8 mouse cellular contexts compared by ENCODE assay signal in the genomic region with DNA sequence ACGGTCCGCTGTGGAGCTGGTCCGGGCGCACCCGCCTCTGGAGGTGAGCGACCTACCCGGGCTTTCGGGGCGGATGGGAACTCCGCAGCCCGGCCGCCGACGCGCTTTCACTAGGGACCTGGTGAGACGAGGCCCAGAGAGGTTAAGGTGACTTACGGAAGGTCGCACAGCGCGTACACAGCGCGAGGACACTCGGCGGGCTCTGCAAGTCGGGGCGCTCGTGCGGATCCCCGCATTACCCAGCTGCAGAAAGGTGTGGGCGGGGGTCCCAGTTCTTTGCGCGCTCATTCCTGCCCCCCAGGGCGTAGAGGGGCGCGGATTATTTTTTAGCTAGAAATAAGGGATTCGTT. TPM values are rescaled to one million over a fixed set of nuclear protein-coding genes. Genes with fewer than 3 reads are reported as not detected.
DNase-seq lines count a peak whose midpoint lies in the region; ATAC-seq lines count a peak whose summit lies in the region.

No protein-coding gene starts in this region.

- peak; percentile 31 for ATAC-seq in heart, embryonic 14.5 days (ENCODE audit: insufficient number of reproducible peaks, insufficient read depth, low FRiP score, low read depth)
- ATAC-seq in forebrain, embryonic 15.5 days (replicated peaks), result no peak

- H3K27me3 ChIP-seq in heart, embryonic 14.5 days (ENCODE audit: control insufficient read depth, insufficient read depth, low read length), result no peaks in the 10 kb centered on the region
- H3K27me3 ChIP-seq in forebrain, embryonic 15.5 days, result no peaks in the 10 kb centered on the region

- no peaks in the 10 kb centered on the region for H3K9me3 ChIP-seq in heart, embryonic 14.5 days (ENCODE audit: control insufficient read depth, low read length)
- no peaks in the 10 kb centered on the region for H3K9me3 ChIP-seq in forebrain, embryonic 15.5 days

- H3K27ac ChIP-seq in heart, embryonic 14.5 days (replicated peaks in 1 of 2; ENCODE audit: control insufficient read depth in 1 of 2, insufficient read depth in 1 of 2, low read depth in 2 of 2, low read length in 2 of 2), result peak overlapping the region; percentile 52 to 98
- peak overlapping the region; percentile 98 for H3K27ac ChIP-seq in forebrain, embryonic 15.5 days (replicated peaks)
- H3K27ac ChIP-seq in macrophage, result peak overlapping the region; percentile 27; the same call in 1 of the 2 replicates

- H3K4me3 ChIP-seq in heart, embryonic 14.5 days (ENCODE audit: control insufficient read depth in 1 of 2, insufficient read depth in 1 of 2, low read depth in 1 of 2, low read length in 2 of 2), result peak overlapping the region; percentile 71 to 73
- H3K4me3 ChIP-seq in forebrain, embryonic 15.5 days, result peak overlapping the region; percentile 78
- H3K4me3 ChIP-seq in macrophage (ENCODE audit: inconsistent target), result peak overlapping the region; percentile 72

- H3K4me1 ChIP-seq in heart, embryonic 14.5 days (ENCODE audit: control insufficient read depth in 2 of 2, insufficient read depth in 2 of 2, low read length in 2 of 2), result peaks cover 0 to 14% of the 10 kb centered on the region in 2 experiments; a peak in 3 of 4 replicates
- H3K4me1 ChIP-seq in forebrain, embryonic 15.5 days, result peaks cover 20% of the 10 kb centered on the region

- no peak for DNase-seq in heart, adult 8-10 months (ENCODE audit: low spot score)
- peak; percentile 44 for DNase-seq in ES-CJ7 (ENCODE audit: low read depth, low spot score)
- no peak for DNase-seq in embryo, embryonic 9.5 days (ENCODE audit: extremely low spot score)
- no peak for DNase-seq in spleen, adult 18-20 months
- no peak for DNase-seq in adrenal gland, adult 2 months

- peak overlapping the region; percentile 66 for H3K4me2 ChIP-seq in heart, embryonic 14.5 days (ENCODE audit: low read length)
- peak overlapping the region; percentile 67 for H3K4me2 ChIP-seq in forebrain, embryonic 15.5 days (replicated peaks)

- H3K79me2 ChIP-seq in macrophage (ENCODE audit: inconsistent target), result peaks cover 47% of the 10 kb centered on the region; the same call in 1 of the 2 replicates

- H3K9ac ChIP-seq in heart, embryonic 14.5 days (ENCODE audit: low read length), result peak overlapping the region; percentile 84
- H3K9ac ChIP-seq in forebrain, embryonic 15.5 days (replicated peaks), result peak overlapping the region; percentile 85

- H3K36me3 ChIP-seq in heart, embryonic 14.5 days (ENCODE audit: control insufficient read depth, insufficient read depth, low read length), result peaks cover 25% of the 10 kb centered on the region
- peaks cover 20% of the 10 kb centered on the region for H3K36me3 ChIP-seq in forebrain, embryonic 15.5 days
- peaks cover 4% of the 10 kb centered on the region; the same call in 1 of the 2 replicates for H3K36me3 ChIP-seq in macrophage (ENCODE audit: inconsistent target)

- WGBS in heart, embryonic 14.5 days, result under 1% methylated on average over 36 of the region's 36 CpGs
- under 1% methylated on average over 36 of the region's 36 CpGs for WGBS in forebrain, embryonic 15.5 days
- 0% methylated on average over 36 of the region's 36 CpGs for WGBS in macrophage (ENCODE audit: missing documents)

RNA-seq across cellular contexts. Expression of gene Ntan1, which starts 0.7 kb away (rescaled TPM):
- polyA plus RNA-seq in heart, embryonic 14.5 days (2014; fragmentation: Nextera tagmentation; extraction: Ambion mirVana), result 158 and 162 TPM in 2 replicates
- total RNA-seq in heart, adult 8-10 months (2022), result 10 to 100 TPM; 42.5 to 50.4 (median 43.5) TPM
- 217 and 234 TPM in 2 replicates for polyA plus RNA-seq in forebrain, embryonic 15.5 days (2015; fragmentation: Nextera tagmentation; extraction: Ambion mirVana)
- total RNA-seq in macrophage (2018; cell fraction: chromatin; rRNA removed), result 10 to 100 TPM; 10.9 to 81.3 (median 50.3) TPM
- total RNA-seq in macrophage (2018; cell fraction: cytosol; rRNA removed), result 10 to 100 TPM; 42.4 to 59.8 (median 48.6) TPM
- total RNA-seq in macrophage (2018; cell fraction: nucleus; rRNA removed), result 10 to 100 TPM in 25 of 26 experiments, 1 to 10 TPM in 1; 8.9 to 45.2 (median 28.5) TPM
- polyA plus RNA-seq in macrophage (2018), result 50.1 to 64.2 TPM (median 59.1 TPM) in 3 replicates
- total RNA-seq in adrenal gland, adult 2 months (2021), result 10 to 100 TPM; 54.7 to 61.5 TPM
- 37.4 and 38.2 TPM in 2 replicates for polyA plus RNA-seq in adrenal gland, adult 2 months (2012; rRNA removed)

RNA-seq across cellular contexts. Expression of gene Rrn3, which starts 38.9 kb away (rescaled TPM):
- polyA plus RNA-seq in heart, embryonic 14.5 days (2014; fragmentation: Nextera tagmentation; extraction: Ambion mirVana), result 49.8 and 54.5 TPM in 2 replicates
- total RNA-seq in heart, adult 8-10 months (2022), result 10 to 100 TPM; 36.6 to 41.9 (median 39.0) TPM
- polyA plus RNA-seq in forebrain, embryonic 15.5 days (2015; fragmentation: Nextera tagmentation; extraction: Ambion mirVana), result 108 and 110 TPM in 2 replicates
- 10 to 100 TPM; 12.3 to 35.0 (median 24.1) TPM for total RNA-seq in macrophage (2018; cell fraction: chromatin; rRNA removed)
- 10 to 100 TPM; 22.2 to 28.8 (median 25.4) TPM for total RNA-seq in macrophage (2018; cell fraction: cytosol; rRNA removed)
- total RNA-seq in macrophage (2018; cell fraction: nucleus; rRNA removed), result 10 to 100 TPM; 12.9 to 34.6 (median 19.2) TPM
- 17.6 to 34.4 TPM (median 21.1 TPM) in 3 replicates for polyA plus RNA-seq in macrophage (2018)
- 10 to 100 TPM; 43.9 to 48.0 TPM for total RNA-seq in adrenal gland, adult 2 months (2021)
- 9.4 and 17.2 TPM in 2 replicates for polyA plus RNA-seq in adrenal gland, adult 2 months (2012; rRNA removed)

Comparison
In these comparisons a context has a peak if more than half of its experiments do, and no peak if none do; other contexts are left out.
1. H3K27ac ChIP-seq: peak in every context shown above with its lines; median percentile 98 in forebrain, embryonic 15.5 days; 75 in heart, embryonic 14.5 days; 27 in macrophage.